Mouse (Mus musculus) intestine, embryonic 15.5 days (tissue): ENCODE measurements at regions not wholly inside any gene's neighbourhood (a gene's known extent, or its start where the extent isn't known, plus 50 kb on each side); places are given as distances from the start of the nearest gene placed in this dataset.

Source experiments
- ATAC-seq: fragments of 200-750 bp; cut with Nextera tagmentation; 2 replicates; pipeline ENCODE4 v1.8.0; 2017; ENCODE audit warnings: moderate TSS enrichment, moderate library complexity
- H3K27ac ChIP-seq: fragments of 300-500 bp; sonication (generic); 2 replicates; pipeline ENCODE4 v1.5.1; 2015; ENCODE audit warnings: mild to moderate bottlenecking, inconsistent platforms
- H3K27me3 ChIP-seq: fragments of 300-500 bp; sonication (generic); replicated peaks from 2 replicates; pipeline ENCODE4 v1.6.1; 2015; ENCODE audit warnings: inconsistent platforms
- H3K36me3 ChIP-seq: fragments of 300-500 bp; sonication (generic); 2 replicates; pipeline ENCODE4 v1.6.1; 2015; ENCODE audit warnings: inconsistent platforms
- H3K4me1 ChIP-seq: fragments of 300-500 bp; sonication (generic); replicated peaks from 2 replicates; pipeline ENCODE4 v1.6.1; 2015; ENCODE audit warnings: inconsistent platforms
- H3K4me2 ChIP-seq: fragments of 300-500 bp; sonication (generic); replicated peaks from 2 replicates; pipeline ENCODE4 v1.6.1; 2015; ENCODE audit warnings: mild to moderate bottlenecking, inconsistent platforms
- H3K4me3 ChIP-seq: fragments of 300-500 bp; sonication (generic); replicated peaks from 2 replicates; pipeline ENCODE4 v1.5.1; 2015; ENCODE audit warnings: inconsistent platforms
- H3K9ac ChIP-seq: fragments of 300-500 bp; sonication (generic); 2 replicates; pipeline ENCODE4 v1.6.1; 2015; ENCODE audit warnings: inconsistent platforms
- H3K9me3 ChIP-seq: fragments of 300-500 bp; sonication (generic); 2 replicates; pipeline ENCODE4 v1.6.1; 2016; ENCODE audit warnings: inconsistent platforms
- WGBS: fragments of 180-500 bp; shearing (Covaris S2); methylation state at CpG from one replicate; pipeline ENCODE4 v1.1.7; 2015; 5-methylcytosine and 5-hydroxymethylcytosine counted together

GRCm38 (mm10) chr1:65509003-65509402, 227.1 kb downstream of the Pth2r start:
- Histone ChIP-seq H3K9me3 (no peaks in the 10 kb centered on the region), H3K27me3 (no peaks in the 10 kb centered on the region), H3K4me3 (no peak overlapping the region), H3K36me3 (no peaks in the 10 kb centered on the region), H3K4me1 (no peaks in the 10 kb centered on the region), H3K9ac (no peak overlapping the region), H3K4me2 (no peak overlapping the region), H3K27ac (no peak overlapping the region)
- 84% methylated on average over 2 of the region's 2 CpGs for WGBS
- no peak for ATAC-seq

GRCm38 (mm10) chr1:65535674-65536073, 253.8 kb downstream of the Pth2r start:
- H3K9ac ChIP-seq: no peak overlapping the region
- H3K4me2 ChIP-seq: no peak overlapping the region
- no peaks in the 10 kb centered on the region for H3K9me3 ChIP-seq
- no peaks in the 10 kb centered on the region for H3K36me3 ChIP-seq
- no peaks in the 10 kb centered on the region for H3K27me3 ChIP-seq
- H3K27ac ChIP-seq: no peak overlapping the region
- no peak overlapping the region for H3K4me3 ChIP-seq
- 55% methylated on average over 3 of the region's 3 CpGs for WGBS
- H3K4me1 ChIP-seq: no peaks in the 10 kb centered on the region
- ATAC-seq: no peak

GRCm38 (mm10) chr1:65538509-65538908, 256.7 kb downstream of the Pth2r start:
- WGBS: 82% methylated on average over 3 of the region's 3 CpGs
- Histone ChIP-seq H3K4me3 (no peak overlapping the region), H3K36me3 (no peaks in the 10 kb centered on the region), H3K4me1 (no peaks in the 10 kb centered on the region), H3K9me3 (no peaks in the 10 kb centered on the region), H3K27ac (no peak overlapping the region), H3K9ac (no peak overlapping the region), H3K27me3 (no peaks in the 10 kb centered on the region), H3K4me2 (no peak overlapping the region)
- ATAC-seq: no peak

- no peak overlapping the region for H3K9ac ChIP-seq
- ATAC-seq: no peak
- no peak overlapping the region for H3K4me2 ChIP-seq
- no peaks in the 10 kb centered on the region for H3K4me1 ChIP-seq
- 84% methylated on average over 5 of the region's 5 CpGs for WGBS
- no peaks in the 10 kb centered on the region for H3K27me3 ChIP-seq
- no peaks in the 10 kb centered on the region for H3K36me3 ChIP-seq
- H3K27ac ChIP-seq: no peak overlapping the region
- H3K9me3 ChIP-seq: no peaks in the 10 kb centered on the region
- no peak overlapping the region for H3K4me3 ChIP-seq
Observed at GRCm38 (mm10) chr1:65544219-65544864, 262.5 kb downstream of the Pth2r start.

- Histone ChIP-seq H3K4me3 (no peak overlapping the region), H3K27ac (no peak overlapping the region), H3K27me3 (no peaks in the 10 kb centered on the region), H3K36me3 (no peaks in the 10 kb centered on the region), H3K9ac (no peak overlapping the region), H3K4me2 (no peak overlapping the region), H3K4me1 (no peaks in the 10 kb centered on the region), H3K9me3 (no peaks in the 10 kb centered on the region)
- no peak for ATAC-seq
- 81% methylated on average over 5 of the region's 5 CpGs for WGBS
Observed at GRCm38 (mm10) chr1:65545336-65546060, 263.6 kb downstream of the Pth2r start.

GRCm38 (mm10) chr1:65548830-65549229, 267.0 kb downstream of the Pth2r start:
- Histone ChIP-seq H3K36me3 (no peaks in the 10 kb centered on the region), H3K27me3 (no peaks in the 10 kb centered on the region), H3K4me3 (no peak overlapping the region), H3K9ac (no peak overlapping the region), H3K9me3 (no peaks in the 10 kb centered on the region), H3K4me2 (no peak overlapping the region), H3K4me1 (no peaks in the 10 kb centered on the region), H3K27ac (no peak overlapping the region)
- WGBS: 72% methylated on average over 4 of the region's 4 CpGs
- ATAC-seq: no peak

GRCm38 (mm10) chr1:65587402-65587801, 305.5 kb downstream of the Pth2r start:
- Histone ChIP-seq H3K27me3 (no peaks in the 10 kb centered on the region), H3K9me3 (no peaks in the 10 kb centered on the region), H3K4me1 (no peaks in the 10 kb centered on the region), H3K27ac (no peak overlapping the region), H3K4me2 (no peak overlapping the region), H3K4me3 (no peak overlapping the region), H3K36me3 (no peaks in the 10 kb centered on the region), H3K9ac (no peak overlapping the region)
- ATAC-seq: peak; percentile 91
- 40% methylated on average over 2 of the region's 2 CpGs for WGBS

GRCm38 (mm10) chr1:65635315-65635714, 291.0 kb upstream of the Crygf start:
- Histone ChIP-seq H3K4me2 (no peak overlapping the region), H3K9ac (no peak overlapping the region), H3K27ac (no peak overlapping the region), H3K27me3 (no peaks in the 10 kb centered on the region), H3K4me1 (no peaks in the 10 kb centered on the region), H3K4me3 (no peak overlapping the region), H3K36me3 (no peaks in the 10 kb centered on the region), H3K9me3 (no peaks in the 10 kb centered on the region)
- ATAC-seq: no peak
- WGBS: 82% methylated on average over 2 of the region's 2 CpGs

GRCm38 (mm10) chr1:65654460-65654859, 271.9 kb upstream of the Crygf start:
- ATAC-seq: no peak
- Histone ChIP-seq H3K9ac (no peak overlapping the region), H3K4me1 (no peaks in the 10 kb centered on the region), H3K36me3 (no peaks in the 10 kb centered on the region), H3K27me3 (no peaks in the 10 kb centered on the region), H3K27ac (no peak overlapping the region), H3K4me2 (no peak overlapping the region), H3K4me3 (no peak overlapping the region), H3K9me3 (no peaks in the 10 kb centered on the region)
- WGBS: 76% methylated on average over 2 of the region's 2 CpGs

GRCm38 (mm10) chr1:65681960-65682359, 244.4 kb upstream of the Crygf start:
- Histone ChIP-seq H3K9ac (no peak overlapping the region), H3K36me3 (no peaks in the 10 kb centered on the region), H3K27ac (no peak overlapping the region), H3K9me3 (no peaks in the 10 kb centered on the region), H3K4me2 (no peak overlapping the region), H3K4me1 (no peaks in the 10 kb centered on the region), H3K27me3 (no peaks in the 10 kb centered on the region), H3K4me3 (no peak overlapping the region)
- no peak for ATAC-seq
- WGBS: 21% methylated on average over 1 of the region's 1 CpGs

GRCm38 (mm10) chr1:65687322-65687721, 239.0 kb upstream of the Crygf start:
- H3K4me2 ChIP-seq: no peak overlapping the region
- no peak overlapping the region for H3K27ac ChIP-seq
- no peaks in the 10 kb centered on the region for H3K27me3 ChIP-seq
- H3K9me3 ChIP-seq: no peaks in the 10 kb centered on the region
- no peak for ATAC-seq
- WGBS: 81% methylated on average over 1 of the region's 1 CpGs
- H3K36me3 ChIP-seq: no peaks in the 10 kb centered on the region
- no peak overlapping the region for H3K9ac ChIP-seq
- H3K4me1 ChIP-seq: no peaks in the 10 kb centered on the region
- H3K4me3 ChIP-seq: no peak overlapping the region

- 79% methylated on average over 3 of the region's 3 CpGs for WGBS
- no peaks in the 10 kb centered on the region for H3K27me3 ChIP-seq
- H3K9me3 ChIP-seq: no peaks in the 10 kb centered on the region
- H3K27ac ChIP-seq: no peak overlapping the region
- no peaks in the 10 kb centered on the region for H3K36me3 ChIP-seq
- H3K4me1 ChIP-seq: no peaks in the 10 kb centered on the region
- H3K4me3 ChIP-seq: no peak overlapping the region
- ATAC-seq: no peak
- H3K4me2 ChIP-seq: no peak overlapping the region
- H3K9ac ChIP-seq: no peak overlapping the region
Observed at GRCm38 (mm10) chr1:65730262-65730661, 196.1 kb upstream of the Crygf start.

GRCm38 (mm10) chr1:65757951-65758350, 168.4 kb upstream of the Crygf start:
- Histone ChIP-seq H3K27ac (no peak overlapping the region), H3K4me3 (no peak overlapping the region), H3K9me3 (no peaks in the 10 kb centered on the region), H3K4me1 (no peaks in the 10 kb centered on the region), H3K9ac (no peak overlapping the region), H3K36me3 (no peaks in the 10 kb centered on the region), H3K4me2 (no peak overlapping the region), H3K27me3 (no peaks in the 10 kb centered on the region)
- WGBS: 76% methylated on average over 2 of the region's 2 CpGs
- ATAC-seq: no peak
